Mouse (Mus musculus): ENCODE data around the gene Smarce1.

Gene Smarce1

DNA sequence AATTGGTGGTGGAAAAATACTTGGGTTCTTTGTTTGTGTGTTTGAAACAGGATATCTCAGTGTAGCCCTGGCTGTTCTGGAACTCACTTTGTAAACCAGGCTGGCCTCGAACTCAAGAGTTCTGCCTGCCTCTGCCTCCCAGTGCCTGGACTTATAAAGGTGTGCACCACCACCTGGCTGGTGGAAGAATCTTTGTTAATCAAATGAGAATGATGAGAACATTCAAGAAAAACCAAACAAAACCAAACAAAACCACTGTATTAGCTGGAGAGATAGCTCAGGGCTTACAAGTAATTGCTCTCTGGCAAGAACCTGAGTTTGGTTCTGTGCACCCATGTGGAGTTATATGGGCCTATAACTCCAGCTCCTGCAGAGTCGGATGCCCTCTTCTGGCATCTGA is 61.4 kb downstream of the Smarce1 start:
- no peak for ATAC-seq (ENCODE audit: low TSS enrichment)

DNA sequence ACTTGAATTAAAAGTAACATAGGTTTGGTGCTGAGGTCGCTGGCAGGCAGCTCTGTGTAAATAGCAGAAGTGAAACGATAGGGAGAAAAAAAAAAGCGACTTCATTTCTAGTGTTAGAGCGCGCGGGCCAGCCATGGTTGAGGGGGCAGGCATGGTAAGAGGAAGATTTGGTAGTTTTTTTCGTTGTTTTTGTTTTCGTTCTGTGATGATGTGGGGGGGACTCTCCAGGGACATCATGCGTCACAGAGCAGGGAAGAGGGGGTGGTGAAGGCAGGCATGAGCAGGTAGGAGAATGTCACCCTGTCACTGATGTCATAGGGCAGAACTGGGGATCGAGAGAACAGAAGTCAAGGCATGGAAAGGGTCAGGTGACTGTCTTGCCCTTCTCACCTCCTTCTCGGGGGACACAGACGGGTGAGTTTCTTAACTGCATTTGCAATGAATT is 62.8 kb downstream of the Smarce1 start:
- no peak for ATAC-seq (ENCODE audit: low TSS enrichment)

DNA sequence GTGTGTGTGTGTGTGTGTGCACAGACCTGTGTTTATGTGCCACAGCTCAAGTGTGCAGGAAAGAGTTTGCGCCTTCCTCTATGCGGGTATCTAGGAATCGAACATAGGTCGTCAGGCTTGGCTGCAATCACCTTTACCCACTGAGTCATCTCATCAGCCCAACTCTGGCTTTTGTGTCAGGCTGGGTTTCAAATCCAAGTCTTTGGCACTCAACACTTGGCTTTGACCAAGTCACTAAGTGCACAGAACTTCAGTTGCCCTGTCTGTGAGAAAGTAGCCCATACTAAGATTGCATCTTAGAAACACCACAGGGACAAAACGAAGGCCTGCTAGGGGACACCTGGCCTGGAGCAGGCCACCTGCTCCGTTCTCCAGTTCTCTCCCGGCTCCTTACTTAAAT is 63.2 kb downstream of the Smarce1 start:
- ATAC-seq (ENCODE audit: low TSS enrichment), result no peak

DNA sequence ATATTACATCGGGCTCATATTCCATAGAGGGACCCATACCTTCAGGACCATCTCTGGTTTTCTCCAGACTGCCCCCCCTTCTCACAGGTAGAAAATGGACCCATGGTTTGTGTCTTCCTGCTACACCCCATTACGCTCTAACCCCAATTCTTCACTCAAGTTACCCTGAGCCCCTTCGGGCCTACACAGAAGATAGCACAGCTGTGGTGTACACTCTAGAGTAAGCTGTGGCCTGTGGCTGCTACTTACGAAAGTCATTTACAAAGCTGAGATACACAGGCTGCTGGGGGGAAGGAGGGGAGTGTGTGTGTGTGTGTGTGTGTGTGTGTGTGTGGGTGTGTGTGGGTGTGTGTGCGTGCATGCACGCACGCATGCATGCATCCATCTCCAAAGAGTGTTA is 64.6 kb downstream of the Smarce1 start:
- no peak for ATAC-seq (ENCODE audit: low TSS enrichment)

DNA sequence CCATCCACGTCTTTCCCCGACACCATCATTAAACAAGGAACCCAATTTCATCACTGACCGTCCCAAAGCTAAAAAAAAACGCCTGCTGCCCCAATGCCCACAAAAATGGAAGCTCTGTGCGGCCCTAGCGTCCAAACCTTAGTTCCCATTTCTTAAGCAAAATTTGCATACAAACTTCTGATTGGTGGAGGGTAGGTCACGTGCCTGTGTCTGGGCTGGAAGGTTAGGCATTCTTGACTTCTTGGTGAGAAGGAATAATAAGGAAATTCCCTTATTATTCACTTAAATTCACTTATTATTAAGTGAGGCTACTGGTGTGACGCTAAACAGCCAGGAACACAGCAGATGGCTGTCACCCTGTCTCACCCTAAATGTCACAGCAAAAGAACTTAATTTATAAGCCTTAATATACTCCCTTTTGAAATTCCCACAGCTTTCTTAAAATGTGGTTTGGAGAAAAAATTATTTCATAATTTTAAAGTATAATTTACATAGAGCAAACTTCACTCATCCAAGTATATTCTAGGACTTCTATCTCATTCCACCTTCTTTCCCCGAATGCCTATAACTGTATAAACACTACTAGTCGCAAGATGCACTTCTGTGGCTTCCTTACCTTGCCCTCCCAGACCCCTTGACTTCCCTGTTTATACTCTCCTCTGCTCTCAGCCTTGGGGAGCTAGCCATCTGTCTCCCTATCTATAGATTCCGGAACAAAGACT is 65.6 kb downstream of the Smarce1 start:
- ATAC-seq (ENCODE audit: low TSS enrichment), result no peak

DNA sequence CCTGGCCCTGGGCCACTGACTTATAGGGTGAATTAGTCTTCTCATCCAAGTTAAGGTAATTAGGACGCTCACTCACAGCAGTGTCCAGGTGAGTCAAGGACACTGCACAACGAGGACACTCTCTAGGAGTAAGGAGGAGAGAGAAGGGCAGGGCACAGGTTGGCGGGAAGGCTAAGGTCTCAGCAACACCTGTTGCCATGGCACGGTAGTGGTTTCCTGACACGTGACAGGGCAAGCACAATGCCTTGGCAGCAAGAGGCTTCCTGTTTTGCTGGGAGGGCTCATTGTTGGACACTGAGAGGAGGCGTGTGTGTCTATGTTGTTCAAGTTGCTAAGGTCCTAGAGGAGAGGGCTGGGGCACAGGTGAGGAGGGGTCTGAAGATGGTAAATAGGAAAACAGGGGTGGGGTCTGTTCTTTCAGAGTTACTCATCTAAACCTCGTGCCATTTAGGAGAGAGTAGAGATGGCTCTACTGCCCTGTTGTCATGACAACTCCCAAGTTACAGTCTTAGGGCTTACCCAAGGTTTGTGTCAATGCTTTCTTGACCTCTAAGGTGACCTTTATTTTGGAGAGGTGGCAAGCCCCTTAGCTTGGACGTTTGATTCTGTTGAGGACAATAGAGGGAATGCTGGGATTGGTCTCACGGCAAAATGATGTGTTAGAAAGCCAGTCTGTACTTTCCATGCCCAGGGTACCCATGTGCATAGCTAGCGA is 67.7 kb downstream of the Smarce1 start:
- no peak for ATAC-seq (ENCODE audit: low TSS enrichment)

DNA sequence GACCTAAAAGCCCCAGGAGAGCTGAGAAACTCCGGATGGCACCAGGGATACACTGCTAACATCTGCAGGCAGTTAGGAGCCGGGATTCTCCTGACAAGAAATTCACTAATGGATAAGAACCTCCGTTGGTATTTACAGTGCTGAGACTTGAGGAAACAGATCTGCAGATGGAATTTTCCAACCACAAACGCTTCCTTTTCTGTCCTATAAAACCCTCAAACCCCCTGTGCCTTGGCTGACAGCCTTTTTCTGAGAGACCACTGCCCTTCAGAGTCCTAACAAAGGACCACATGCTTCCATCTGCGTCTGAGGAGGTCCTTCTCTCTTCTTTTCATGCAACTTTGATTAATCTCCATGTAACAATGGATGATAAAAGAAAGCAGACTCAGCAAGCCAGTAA is 69.2 kb downstream of the Smarce1 start:
- no peak for ATAC-seq (ENCODE audit: low TSS enrichment)

DNA sequence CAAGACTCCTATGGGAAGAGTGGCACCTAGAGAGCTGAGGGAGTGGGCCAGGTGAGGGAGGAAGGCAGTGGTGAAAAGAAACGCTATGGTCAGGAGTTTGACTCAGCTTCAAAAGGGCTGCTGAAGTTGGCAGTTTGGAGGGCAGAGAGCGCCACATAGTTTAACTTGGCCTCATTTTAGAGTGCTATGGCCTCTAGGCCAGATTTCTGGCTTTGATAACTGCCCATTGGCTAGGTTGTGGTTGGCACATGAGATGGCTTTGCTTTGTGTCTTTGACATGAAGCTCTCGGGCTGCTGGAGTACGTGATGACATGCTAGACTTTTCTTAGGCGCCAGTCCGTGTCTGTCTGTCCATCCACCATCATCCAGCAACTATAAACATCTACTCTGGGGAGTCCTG is 70.6 kb downstream of the Smarce1 start:
- no peak for ATAC-seq (ENCODE audit: low TSS enrichment)
